Mouse (Mus musculus) lung, postnatal 0 days (tissue): ENCODE measurements at regions not wholly inside any gene's neighbourhood (a gene's known extent, or its start where the extent isn't known, plus 50 kb on each side); places are given as distances from the start of the nearest gene placed in this dataset.

Experiments
- CTCF ChIP-seq: IDR thresholded peaks from 2 replicates; pipeline ENCODE4 v1.5.1; 2016; ENCODE audit warnings: antibody characterized with exemption, mild to moderate bottlenecking
- EP300 ChIP-seq: IDR thresholded peaks from 2 replicates; pipeline ENCODE4 v1.6.1; 2016; ENCODE audit warnings: antibody characterized with exemption, mild to moderate bottlenecking, control low read depth

DNA sequence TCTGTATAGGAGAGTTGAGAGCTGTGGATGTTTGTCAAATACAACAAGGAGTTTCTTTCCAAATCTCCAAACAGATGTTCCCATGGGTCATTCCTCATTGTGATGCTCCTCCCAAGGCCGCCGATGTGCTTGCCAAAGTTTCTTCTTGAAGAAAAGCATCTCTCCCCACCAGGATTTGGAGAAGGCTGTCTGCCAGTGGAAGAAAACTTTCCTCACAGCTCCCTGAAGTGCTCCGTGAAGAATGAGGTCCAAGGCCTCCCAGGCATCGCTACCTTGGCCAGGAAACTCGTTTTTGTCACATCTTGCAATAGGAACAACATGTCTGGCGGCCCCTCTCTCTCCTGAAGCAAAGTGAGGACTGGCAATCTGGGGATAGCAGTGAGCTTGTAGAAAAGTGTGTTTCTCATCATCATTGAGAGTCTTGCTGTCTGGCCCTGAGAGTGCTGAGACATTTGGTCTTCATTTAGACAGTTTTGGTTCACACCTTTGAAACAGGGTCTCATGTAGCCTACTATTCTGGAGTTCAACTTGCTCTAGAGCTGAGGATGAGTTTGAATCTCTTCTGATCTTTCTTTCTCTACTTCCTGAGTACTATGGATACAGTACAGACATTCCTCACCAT is 386.9 kb upstream of the Klhl29 start:
- TF ChIP-seq EP300 (no peak), CTCF (no peak)
